Mouse (Mus musculus) layer of hippocampus, adult 18-20 months (tissue): ENCODE measurements around the gene Rpl36-ps4. TPM values are rescaled to one million over a fixed set of nuclear protein-coding genes. Genes with fewer than 3 reads are reported as not detected.
"Not testable (repeated sequence)": the region's sequence is repeated elsewhere in the genome, so short reads cannot be mapped to it uniquely, and the experiment has no call there.

Experiments used
- DNase-seq, 2 experiments: peaks; one replicate each; pipeline ENCODE4 v3.0.0; 2022; ENCODE audit warnings: low spot score in 2 of 2
- total RNA-seq, 2 experiments: library from RNA; stranded (reverse); gene quantifications; 2 replicates each; pipeline ENCODE4 v1.2.3; 2021

Gene Rpl36-ps4
- total RNA-seq, 2 experiments from 2014 or later: not detected

DNA sequence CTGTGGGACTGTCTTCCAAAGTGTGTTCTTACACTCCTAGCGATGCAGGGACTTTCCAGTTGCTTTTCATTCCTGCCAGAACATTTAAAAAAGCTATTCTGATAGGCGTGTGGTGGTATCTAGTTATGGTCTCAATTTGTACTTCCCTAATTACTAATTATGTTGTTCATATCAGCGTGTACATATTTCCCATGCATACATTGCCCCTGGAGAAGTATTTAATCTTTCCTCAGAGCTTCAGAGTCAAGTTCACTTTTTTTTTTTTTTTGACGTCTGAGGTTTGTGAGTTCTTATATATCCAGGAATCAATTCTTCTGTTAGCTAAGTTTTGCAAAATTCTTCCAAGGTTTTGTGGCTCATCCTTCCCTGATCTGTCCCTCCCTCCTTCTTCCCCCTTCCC, 15.4 kb downstream of the Rpl36-ps4 start:
- no peak for DNase-seq

GRCm38 (mm10) chr17:87948965-87949584, 28.3 kb downstream of the Rpl36-ps4 start:
- DNase-seq: peak; percentile 70 to 89

DNA sequence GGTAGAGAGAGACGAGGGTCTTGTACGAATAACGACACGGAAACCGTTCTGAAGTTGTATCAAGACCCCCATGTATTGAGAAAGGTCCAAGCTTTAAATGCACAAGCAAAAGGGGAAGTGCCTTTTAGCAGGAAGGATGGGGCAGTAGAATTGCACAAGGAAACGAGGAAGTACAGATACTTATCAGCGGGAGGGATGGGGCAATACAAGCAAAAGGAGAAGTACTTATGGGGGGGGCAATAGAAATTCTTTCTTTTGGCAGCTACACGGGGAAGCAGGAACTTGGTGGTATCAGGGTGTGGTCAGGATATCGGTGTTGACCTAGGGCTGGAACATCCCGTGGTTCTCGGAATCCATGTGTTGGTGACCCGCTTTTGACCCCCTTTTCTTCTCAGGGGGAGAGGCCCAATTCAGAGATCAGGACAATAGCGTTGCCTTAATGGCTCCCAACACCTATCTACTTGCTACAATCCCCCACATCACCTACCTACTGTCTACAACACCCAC, 33.9 kb downstream of the Rpl36-ps4 start:
- DNase-seq: not testable (repeated sequence)

GRCm38 (mm10) chr17:87957096-87957840, 36.5 kb downstream of the Rpl36-ps4 start:
- DNase-seq: no peak

- no peak for DNase-seq
Measured at GRCm38 (mm10) chr17:87958283-87958682, 37.5 kb downstream of the Rpl36-ps4 start.

DNA sequence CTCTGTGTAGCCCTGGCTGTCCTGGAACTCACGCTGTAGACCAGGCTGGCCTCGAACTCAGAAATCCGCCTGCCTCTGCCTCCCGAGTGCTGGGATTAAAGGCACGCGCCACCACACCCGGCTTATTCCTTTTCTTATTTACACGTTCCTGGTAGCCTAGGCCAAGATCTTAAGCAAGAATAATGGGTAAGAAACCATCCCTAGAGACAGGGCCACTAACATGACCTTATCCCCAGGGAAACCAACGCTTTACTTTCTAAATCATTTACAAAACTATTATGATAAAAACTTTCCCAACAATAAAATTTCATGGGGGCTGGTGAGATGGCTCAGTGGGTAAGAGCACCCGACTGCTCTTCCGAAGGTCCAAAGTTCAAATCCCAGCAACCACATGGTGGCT, 38.6 kb downstream of the Rpl36-ps4 start:
- not testable (repeated sequence) for DNase-seq

GRCm38 (mm10) chr17:87959931-87960330, 39.2 kb downstream of the Rpl36-ps4 start:
- not testable (repeated sequence) for DNase-seq

DNA sequence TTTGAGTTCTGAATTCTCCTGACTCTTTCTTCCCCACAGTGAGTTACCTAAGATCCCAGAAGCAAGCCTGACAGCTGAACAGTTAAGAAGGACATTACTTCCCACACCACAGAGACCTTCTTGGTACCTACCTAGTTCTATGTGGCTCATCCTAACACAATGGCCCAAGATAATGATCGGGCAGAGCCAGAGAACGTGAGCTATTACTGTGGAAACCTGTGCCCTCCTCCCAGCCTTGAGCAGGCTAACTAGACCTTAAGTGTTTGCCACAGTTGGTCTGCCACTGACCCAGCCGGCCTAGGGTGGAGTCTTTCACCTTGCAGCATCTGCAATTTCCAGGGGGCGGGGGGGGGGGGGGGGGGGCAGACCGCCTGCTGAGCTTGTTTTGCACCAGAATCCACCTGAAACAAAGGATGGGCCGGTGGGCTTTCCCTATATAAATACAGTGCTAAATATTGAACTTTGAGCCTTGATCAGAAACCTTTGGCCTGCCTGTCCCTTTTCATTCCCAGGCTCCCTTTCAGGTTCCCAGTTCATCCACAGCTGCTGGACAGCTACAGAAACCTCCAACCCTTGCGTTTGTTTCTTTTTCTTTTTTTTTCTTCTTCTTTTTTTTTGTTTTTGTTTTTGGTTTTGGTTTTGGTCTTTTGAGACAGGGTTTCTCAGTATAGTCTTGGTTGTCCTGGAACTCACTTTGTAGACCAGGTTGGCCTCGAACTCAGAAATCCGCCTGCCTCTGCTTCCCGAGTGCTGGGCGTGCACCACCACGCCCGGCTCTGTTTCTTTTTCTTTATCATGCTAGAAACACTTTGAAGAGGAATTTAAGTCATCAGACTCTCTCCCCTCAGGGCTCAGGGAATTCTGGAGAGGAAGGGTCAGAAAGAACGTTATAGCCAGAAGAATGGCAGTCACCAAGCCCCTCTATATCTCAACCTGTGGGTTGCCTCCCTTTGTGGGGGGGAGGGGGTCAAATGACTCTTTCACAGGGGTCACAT, 42.6 kb downstream of the Rpl36-ps4 start:
- DNase-seq: no peak

DNA sequence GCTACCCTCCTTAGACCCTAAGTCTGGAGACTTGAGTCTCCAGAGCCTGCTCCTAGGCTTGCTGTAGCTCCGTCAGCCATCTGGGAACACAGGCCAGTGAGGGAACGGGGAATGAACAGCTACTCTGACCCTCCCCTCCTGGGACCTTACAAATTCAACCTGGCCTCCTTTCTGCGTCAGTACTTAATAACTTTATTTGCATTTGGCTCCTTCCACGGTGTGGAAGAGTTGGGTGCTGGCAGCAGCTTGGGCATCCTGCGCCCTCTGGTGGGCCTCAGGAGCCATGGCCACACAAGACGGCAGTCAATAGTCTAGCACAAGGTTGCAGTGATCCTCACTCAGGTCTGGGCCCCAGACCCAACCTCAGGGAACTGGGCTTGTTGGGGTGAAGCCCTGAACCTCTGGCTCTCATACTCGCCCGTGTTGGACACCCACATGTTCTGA, 47.7 kb downstream of the Rpl36-ps4 start:
- DNase-seq: not testable (repeated sequence)

Other genes starting within 250 kb of the Rpl36-ps4 start
- gene Msh2, start 248.6 kb upstream of the Rpl36-ps4 start, total RNA-seq: 10 to 100 TPM; 38.4 to 39.6 TPM
- gene Kcnk12, start 123.0 kb upstream of the Rpl36-ps4 start, total RNA-seq: 10 to 100 TPM; 23.7 to 25.2 TPM
- gene Msh6, start 54.1 kb downstream of the Rpl36-ps4 start, total RNA-seq: 10 to 100 TPM; 14.6 to 15.3 TPM
- gene Fbxo11, start 144.3 kb downstream of the Rpl36-ps4 start, total RNA-seq: 100 to 1,000 TPM; 123 to 128 TPM